Mouse (Mus musculus): ENCODE results near the gene Rpl14. TPM values are rescaled to one million over a fixed set of nuclear protein-coding genes. Genes with fewer than 3 reads are reported as not detected.

Rpl14 gene
- polyA plus RNA-seq, 1 experiment from 2014 or later = 370 TPM

- no peak for ATAC-seq (replicated peaks)
- Histone ChIP-seq H3K36me3 (replicated peaks) (no peaks in the 10 kb centered on the region), H3K4me3 (no peak overlapping the region), H3K4me1 (no peaks in the 10 kb centered on the region), H3K27me3 (replicated peaks) (no peaks in the 10 kb centered on the region), H3K27ac (no peak overlapping the region), H3K9me3 (no peaks in the 10 kb centered on the region), H3K9ac (no peak overlapping the region), H3K4me2 (no peak overlapping the region)
- WGBS = 94% methylated on average over 9 of the region's 9 CpGs
Observed at GRCm38 (mm10) chr9:120546482-120546881, 24.8 kb upstream of the Rpl14 start.

DNA sequence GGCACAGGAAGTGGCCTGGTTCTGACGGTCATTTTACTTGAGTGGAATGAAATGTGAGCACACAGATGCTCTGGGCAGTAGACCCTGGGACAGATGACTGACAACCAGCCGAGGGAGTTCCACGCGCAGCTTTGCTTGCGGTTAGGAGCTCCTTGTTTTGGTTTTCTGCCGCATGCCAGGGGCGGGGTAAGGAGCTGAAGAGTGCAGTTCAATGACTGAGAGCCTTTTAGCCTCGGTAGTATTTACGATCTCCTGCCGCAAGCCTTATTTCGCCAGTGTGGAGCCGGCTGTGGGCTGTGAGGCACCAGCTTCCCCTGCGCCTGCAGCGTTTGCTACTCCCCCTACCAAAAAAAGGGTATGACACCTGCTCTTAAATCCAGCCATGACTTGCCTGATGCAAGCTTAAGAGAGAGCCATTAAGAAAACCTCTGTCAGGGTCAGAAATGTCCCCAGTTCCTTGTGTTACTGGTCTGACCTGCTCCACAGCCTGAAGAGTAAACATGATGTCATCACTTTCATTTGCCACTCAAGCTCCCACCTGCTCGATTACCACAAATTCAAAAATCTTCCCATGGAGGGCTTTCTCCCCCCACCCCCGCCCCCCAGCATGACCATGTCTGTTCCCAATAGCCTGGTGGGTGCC is 24.1 kb upstream of the Rpl14 start:
- WGBS = 41% methylated on average over 16 of the region's 16 CpGs
- no peak for ATAC-seq (replicated peaks)
- H3K4me2 ChIP-seq = no peak overlapping the region
- H3K4me3 ChIP-seq = no peak overlapping the region
- no peaks in the 10 kb centered on the region for H3K9me3 ChIP-seq
- H3K4me1 ChIP-seq = no peaks in the 10 kb centered on the region
- no peaks in the 10 kb centered on the region for H3K36me3 ChIP-seq (replicated peaks)
- H3K27me3 ChIP-seq (replicated peaks) = no peaks in the 10 kb centered on the region
- H3K27ac ChIP-seq = no peak overlapping the region
- H3K9ac ChIP-seq = no peak overlapping the region

GRCm38 (mm10) chr9:120550778-120551177 is 20.5 kb upstream of the Rpl14 start:
- Histone ChIP-seq H3K27ac (no peak overlapping the region), H3K36me3 (replicated peaks) (no peaks in the 10 kb centered on the region), H3K27me3 (replicated peaks) (no peaks in the 10 kb centered on the region), H3K4me2 (no peak overlapping the region), H3K4me1 (no peaks in the 10 kb centered on the region), H3K9me3 (no peaks in the 10 kb centered on the region), H3K9ac (no peak overlapping the region), H3K4me3 (no peak overlapping the region)
- 94% methylated on average over 9 of the region's 9 CpGs for WGBS
- ATAC-seq (replicated peaks) = no peak

- WGBS = 90% methylated on average over 3 of the region's 3 CpGs
- Histone ChIP-seq H3K27me3 (replicated peaks) (no peaks in the 10 kb centered on the region), H3K4me1 (no peaks in the 10 kb centered on the region), H3K4me2 (no peak overlapping the region), H3K9me3 (no peaks in the 10 kb centered on the region), H3K36me3 (replicated peaks) (no peaks in the 10 kb centered on the region), H3K4me3 (no peak overlapping the region), H3K9ac (no peak overlapping the region), H3K27ac (no peak overlapping the region)
- ATAC-seq (replicated peaks) = no peak
Observed at GRCm38 (mm10) chr9:120563590-120563989, 7.7 kb upstream of the Rpl14 start.

- Histone ChIP-seq H3K27ac (no peak overlapping the region), H3K9me3 (no peaks in the 10 kb centered on the region), H3K4me2 (no peak overlapping the region), H3K27me3 (replicated peaks) (no peaks in the 10 kb centered on the region), H3K9ac (no peak overlapping the region), H3K36me3 (replicated peaks) (no peaks in the 10 kb centered on the region), H3K4me1 (no peaks in the 10 kb centered on the region), H3K4me3 (no peak overlapping the region)
- 86% methylated on average over 2 of the region's 2 CpGs for WGBS
- no peak for ATAC-seq (replicated peaks)
Observed at GRCm38 (mm10) chr9:120564247-120564646, 7.0 kb upstream of the Rpl14 start.

- ATAC-seq (replicated peaks) = no peak
- Histone ChIP-seq H3K36me3 (replicated peaks) (no peaks in the 10 kb centered on the region), H3K9me3 (no peaks in the 10 kb centered on the region), H3K27ac (no peak overlapping the region), H3K4me2 (no peak overlapping the region), H3K4me3 (no peak overlapping the region), H3K9ac (no peak overlapping the region), H3K27me3 (replicated peaks) (no peaks in the 10 kb centered on the region), H3K4me1 (peaks cover 8% of the 10 kb centered on the region)
- 77% methylated on average over 5 of the region's 5 CpGs for WGBS
Observed at GRCm38 (mm10) chr9:120566384-120566783, 4.9 kb upstream of the Rpl14 start.

- no peaks in the 10 kb centered on the region for H3K9me3 ChIP-seq
- H3K27ac ChIP-seq = no peak overlapping the region
- H3K4me3 ChIP-seq = no peak overlapping the region
- 78% methylated on average over 2 of the region's 2 CpGs for WGBS
- ATAC-seq (replicated peaks) = no peak
- no peak overlapping the region for H3K4me2 ChIP-seq
- H3K36me3 ChIP-seq (replicated peaks) = no peaks in the 10 kb centered on the region
- H3K27me3 ChIP-seq (replicated peaks) = no peaks in the 10 kb centered on the region
- H3K9ac ChIP-seq = no peak overlapping the region
- H3K4me1 ChIP-seq = peaks cover 22% of the 10 kb centered on the region
Observed at GRCm38 (mm10) chr9:120568917-120569316, 2.3 kb upstream of the Rpl14 start.

- Histone ChIP-seq H3K4me1 (peaks cover 22% of the 10 kb centered on the region), H3K4me3 (no peak overlapping the region), H3K27ac (no peak overlapping the region), H3K9ac (no peak overlapping the region), H3K36me3 (replicated peaks) (peaks cover 6% of the 10 kb centered on the region), H3K9me3 (no peaks in the 10 kb centered on the region), H3K27me3 (replicated peaks) (no peaks in the 10 kb centered on the region), H3K4me2 (no peak overlapping the region)
- ATAC-seq (replicated peaks) = no peak
- WGBS = 64% methylated on average over 13 of the region's 13 CpGs
Observed at GRCm38 (mm10) chr9:120569721-120570333, 1.4 kb upstream of the Rpl14 start.

DNA sequence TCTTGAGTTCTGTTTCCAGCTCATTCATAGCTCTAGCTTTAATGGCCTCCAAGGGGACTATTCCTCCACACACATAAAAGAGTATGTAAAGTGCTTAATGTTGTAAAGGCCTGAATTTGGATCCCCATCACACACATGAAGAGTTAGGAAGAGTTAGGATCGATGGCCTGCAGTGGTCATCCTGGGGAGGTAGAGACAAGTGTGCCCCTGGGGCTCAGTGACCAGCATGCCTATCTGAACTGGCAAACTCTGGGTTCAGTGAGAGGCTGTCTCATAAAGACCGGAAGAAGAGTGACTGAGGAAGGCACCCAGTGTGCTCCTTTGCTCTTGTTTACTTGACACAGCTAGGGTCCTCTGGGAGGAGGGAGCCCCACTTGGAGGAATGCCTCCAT is 914 bp upstream of the Rpl14 start:
- 65% methylated on average over 2 of the region's 2 CpGs for WGBS
- Histone ChIP-seq H3K27me3 (replicated peaks) (no peaks in the 10 kb centered on the region), H3K4me2 (peak overlapping the region; percentile 89), H3K27ac (no peak overlapping the region), H3K36me3 (replicated peaks) (peaks cover 11% of the 10 kb centered on the region), H3K9me3 (no peaks in the 10 kb centered on the region), H3K9ac (no peak overlapping the region), H3K4me3 (peak overlapping the region; percentile 92), H3K4me1 (peaks cover 22% of the 10 kb centered on the region)
- ATAC-seq (replicated peaks) = no peak

DNA sequence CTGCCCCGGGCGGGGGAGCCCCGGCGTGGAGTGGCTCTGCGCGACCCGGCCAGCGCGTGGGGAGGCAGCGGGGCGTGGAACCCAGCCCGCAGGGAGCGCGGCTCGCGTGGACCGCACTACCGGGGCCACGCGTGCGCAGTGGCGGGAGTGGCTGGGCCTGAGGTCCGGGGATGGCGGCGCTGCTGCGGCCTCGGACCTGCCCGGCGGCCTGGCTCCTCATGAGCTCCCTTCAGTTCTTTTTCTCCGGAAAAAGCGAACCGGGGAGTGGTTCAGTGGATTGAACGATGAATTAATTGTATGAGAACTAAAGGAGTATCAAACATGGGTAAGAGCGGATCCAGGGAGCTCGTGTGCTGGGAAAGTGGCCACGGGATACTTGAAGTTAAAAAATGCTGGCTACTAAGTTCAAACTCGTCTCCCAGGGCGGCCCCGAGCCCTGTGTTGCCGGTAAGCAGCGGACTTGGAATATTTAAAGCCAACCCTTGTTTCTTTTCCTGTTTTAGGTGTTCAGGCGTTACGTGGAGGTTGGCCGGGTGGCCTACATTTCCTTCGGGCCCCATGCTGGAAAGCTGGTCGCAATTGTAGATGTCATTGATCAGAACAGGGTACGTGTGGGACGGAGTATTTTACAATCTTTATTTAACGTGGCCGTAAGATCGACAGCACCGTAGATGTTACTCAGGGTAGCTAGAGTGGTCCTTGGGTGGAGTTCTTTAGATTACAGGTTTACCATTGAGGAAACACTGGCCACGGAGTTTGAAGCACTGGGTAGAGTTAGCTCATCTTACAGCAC is 545 bp downstream of the Rpl14 start:
- H3K4me1 ChIP-seq = peaks cover 28% of the 10 kb centered on the region
- peak overlapping the region; percentile 90 for H3K27ac ChIP-seq
- peaks cover 19% of the 10 kb centered on the region for H3K36me3 ChIP-seq (replicated peaks)
- H3K27me3 ChIP-seq (replicated peaks) = no peaks in the 10 kb centered on the region
- peak overlapping the region; percentile 97 for H3K9ac ChIP-seq
- peak; percentile 83 for ATAC-seq (replicated peaks)
- WGBS = 1% methylated on average over 53 of the region's 53 CpGs
- peak overlapping the region; percentile 89 for H3K4me2 ChIP-seq
- H3K9me3 ChIP-seq = no peaks in the 10 kb centered on the region
- peak overlapping the region; percentile 92 for H3K4me3 ChIP-seq

DNA sequence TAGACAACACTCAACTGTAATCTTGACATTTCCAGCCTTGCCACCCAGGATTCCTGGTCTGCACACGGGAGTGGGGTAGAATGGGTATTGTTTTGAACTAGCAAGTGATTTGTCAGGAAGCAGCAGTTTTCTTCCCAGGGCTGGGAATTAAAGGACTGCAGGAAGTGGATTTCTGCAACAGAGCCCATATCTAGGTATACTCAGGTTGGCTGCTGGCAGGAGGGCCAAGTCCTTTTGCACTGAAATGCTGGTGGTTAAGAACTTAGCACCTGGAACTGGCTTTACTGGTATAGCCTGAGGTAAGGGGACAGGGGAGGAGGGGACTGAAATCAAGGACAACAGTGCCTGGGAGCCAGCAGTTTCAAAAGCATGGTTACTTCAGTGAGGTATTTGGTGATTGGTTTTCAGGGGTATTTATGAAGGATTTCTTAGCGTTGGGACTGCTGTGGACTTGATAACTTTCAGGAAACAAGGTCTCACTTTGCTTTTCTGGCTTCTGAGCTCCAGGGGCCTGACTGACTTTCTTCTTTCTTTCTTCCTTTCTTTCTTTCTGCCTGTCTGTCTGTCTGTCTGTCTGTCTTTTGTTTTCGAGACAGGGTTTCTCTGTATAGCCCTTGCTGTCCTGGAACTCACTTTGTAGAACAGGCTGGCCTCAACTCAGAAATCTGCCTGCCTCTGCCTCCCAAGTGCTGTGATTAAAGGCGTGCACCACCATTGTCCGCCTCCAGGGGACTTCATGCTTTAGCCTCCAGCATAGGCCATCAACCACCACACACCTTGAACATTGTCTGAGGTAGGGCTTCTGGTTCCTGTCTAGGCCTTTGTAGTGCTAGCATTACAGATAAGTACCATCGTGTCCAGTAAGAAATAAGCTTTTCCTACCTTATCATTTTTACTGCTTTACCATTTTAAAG is 4.8 kb downstream of the Rpl14 start:
- Histone ChIP-seq H3K9ac (no peak overlapping the region), H3K27ac (peak overlapping the region; percentile 52; the same call in 1 of the 2 replicates), H3K9me3 (no peaks in the 10 kb centered on the region), H3K36me3 (replicated peaks) (peaks cover 19% of the 10 kb centered on the region), H3K27me3 (replicated peaks) (no peaks in the 10 kb centered on the region), H3K4me3 (no peak overlapping the region), H3K4me2 (peak overlapping the region; percentile 93; the same call in 1 of the 2 replicates), H3K4me1 (peaks cover 30% of the 10 kb centered on the region)
- no peak for ATAC-seq (replicated peaks)
- 65% methylated on average over 6 of the region's 6 CpGs for WGBS

- H3K36me3 ChIP-seq (replicated peaks) = peaks cover 19% of the 10 kb centered on the region
- peak overlapping the region; percentile 52 for H3K27ac ChIP-seq
- ATAC-seq (replicated peaks) = peak; percentile 10; the same call in 1 of the 2 replicates
- H3K4me3 ChIP-seq = peak overlapping the region; percentile 63
- peaks cover 30% of the 10 kb centered on the region for H3K4me1 ChIP-seq
- H3K9me3 ChIP-seq = no peaks in the 10 kb centered on the region
- peak overlapping the region; percentile 93 for H3K4me2 ChIP-seq
- H3K27me3 ChIP-seq (replicated peaks) = no peaks in the 10 kb centered on the region
- under 1% methylated on average over 4 of the region's 4 CpGs for WGBS
- peak overlapping the region; percentile 23; the same call in 1 of the 2 replicates for H3K9ac ChIP-seq
Observed at GRCm38 (mm10) chr9:120576662-120577013, 5.4 kb downstream of the Rpl14 start.

Measured in midbrain, embryonic 15.5 days (tissue).